Mouse (Mus musculus) limb, embryonic 10.5 days (tissue): ENCODE data around the gene Rps6kb1. TPM values are rescaled to one million over a fixed set of nuclear protein-coding genes. Genes with fewer than 3 reads are reported as not detected.

Experiments used
- DNase-seq: peaks from one replicate; pipeline ENCODE4 v3.0.0-alpha.2; 2017; ENCODE audit warnings: low spot score
- H3K27ac ChIP-seq: fragments of 300-500 bp; sonication (generic); 2 replicates; pipeline ENCODE4 v1.5.1; 2016; ENCODE audit warnings: mild to moderate bottlenecking
- H3K27me3 ChIP-seq: fragments of 300-500 bp; sonication (generic); 2 replicates; pipeline ENCODE4 v1.6.1; 2016; ENCODE audit warnings: low read depth, mild to moderate bottlenecking; ENCODE audit not compliant: poor library complexity, severe bottlenecking
- H3K36me3 ChIP-seq: fragments of 300-500 bp; sonication (generic); 2 replicates; pipeline ENCODE4 v1.6.1; 2016; ENCODE audit warnings: mild to moderate bottlenecking, moderate library complexity
- H3K4me1 ChIP-seq: fragments of 300-500 bp; sonication (generic); 2 replicates; pipeline ENCODE4 v1.6.1; 2016
- H3K4me3 ChIP-seq: fragments of 300-500 bp; sonication (generic); 2 replicates; pipeline ENCODE4 v1.5.1; 2016; ENCODE audit warnings: mild to moderate bottlenecking, moderate library complexity
- H3K9me3 ChIP-seq: fragments of 300-500 bp; sonication (generic); replicated peaks from 2 replicates; pipeline ENCODE4 v1.6.1; 2016; ENCODE audit warnings: mild to moderate bottlenecking
- WGBS: fragments of 180-500 bp; shearing (Covaris S2); methylation state at CpG from one replicate; pipeline ENCODE4 v1.1.7; 2016; 5-methylcytosine and 5-hydroxymethylcytosine counted together
- polyA plus RNA-seq: library from polyadenylated mRNA; unstranded; fragments of >200 nt; fragmentation: Nextera tagmentation; extraction: Ambion mirVana; gene quantifications from 2 replicates; pipeline ENCODE4 v1.2.1, GENCODE M21; 2016

Rps6kb1 gene
- polyA plus RNA-seq, 1 experiment from 2014 or later: 64.3 TPM

DNA sequence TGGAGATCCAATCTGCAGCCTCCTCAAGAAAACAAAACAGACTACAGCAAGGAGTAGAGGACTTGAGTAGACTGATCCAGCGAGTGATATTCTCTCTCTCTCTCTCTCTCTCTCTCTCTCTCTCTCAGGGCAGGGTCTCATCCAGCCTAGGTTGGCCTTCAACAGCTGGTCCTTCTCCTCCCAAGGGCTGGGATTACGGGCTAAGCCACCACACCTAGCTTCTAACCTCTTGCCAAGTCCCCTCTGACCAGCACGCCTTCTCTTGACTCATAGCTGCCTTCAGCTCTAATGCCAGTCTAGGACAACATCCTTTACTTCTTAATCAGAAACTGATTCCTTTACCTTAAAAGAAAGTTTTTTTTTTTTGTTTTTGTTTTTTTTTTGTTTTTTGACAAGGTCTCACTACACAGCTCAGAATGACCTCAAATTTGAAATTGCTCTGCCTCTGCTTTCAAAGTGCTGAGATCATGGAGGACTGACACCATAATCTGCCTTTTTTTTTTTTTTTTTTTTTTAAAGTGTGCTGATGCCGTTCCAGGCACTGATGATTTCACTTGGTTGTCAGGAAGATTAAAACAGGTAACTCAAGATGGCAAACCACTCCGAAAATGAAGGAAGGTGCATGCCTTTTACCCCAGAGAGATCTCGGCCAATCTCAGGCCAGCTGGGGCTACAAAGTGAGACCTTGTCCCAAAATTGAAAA, 33.7 kb upstream of the Rps6kb1 start:
- H3K27me3 ChIP-seq: no peaks in the 10 kb centered on the region
- H3K36me3 ChIP-seq: peaks cover 7% of the 10 kb centered on the region; the same call in 1 of the 2 replicates
- 79% methylated on average over 6 of the region's 6 CpGs for WGBS
- H3K9me3 ChIP-seq: no peaks in the 10 kb centered on the region
- no peak for DNase-seq
- no peak overlapping the region for H3K4me3 ChIP-seq
- H3K27ac ChIP-seq: 0 out of 2 replicates have a peak overlapping the region, but pooled peaks have one; percentile 27
- H3K4me1 ChIP-seq: peaks cover 32% of the 10 kb centered on the region

DNA sequence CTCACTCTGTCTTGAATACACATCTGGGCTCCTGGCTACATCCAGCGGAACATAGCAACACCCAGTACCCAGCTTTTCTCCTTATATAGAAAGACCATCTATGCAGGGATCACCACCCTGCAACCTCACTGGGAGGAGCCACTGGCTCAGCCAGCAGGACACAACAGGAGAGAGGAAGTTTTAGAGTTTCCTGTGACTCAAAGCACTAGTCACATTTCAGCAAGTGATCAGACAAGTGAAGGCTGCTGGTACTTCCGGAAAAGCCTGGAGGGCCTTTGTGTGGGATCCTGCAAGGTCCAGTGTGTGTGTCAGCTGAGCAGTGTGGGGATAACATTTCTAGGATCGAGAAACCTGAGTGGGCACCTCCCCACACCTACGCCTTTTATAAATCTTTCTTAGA, 32.6 kb upstream of the Rps6kb1 start:
- H3K27me3 ChIP-seq: no peaks in the 10 kb centered on the region
- no peak overlapping the region for H3K4me3 ChIP-seq
- DNase-seq: no peak
- WGBS: 72% methylated on average over 4 of the region's 4 CpGs
- H3K36me3 ChIP-seq: peaks cover 4% of the 10 kb centered on the region; the same call in 1 of the 2 replicates
- H3K27ac ChIP-seq: peak overlapping the region; percentile 19; the same call in 1 of the 2 replicates
- no peaks in the 10 kb centered on the region for H3K9me3 ChIP-seq
- H3K4me1 ChIP-seq: peaks cover 32% of the 10 kb centered on the region

DNA sequence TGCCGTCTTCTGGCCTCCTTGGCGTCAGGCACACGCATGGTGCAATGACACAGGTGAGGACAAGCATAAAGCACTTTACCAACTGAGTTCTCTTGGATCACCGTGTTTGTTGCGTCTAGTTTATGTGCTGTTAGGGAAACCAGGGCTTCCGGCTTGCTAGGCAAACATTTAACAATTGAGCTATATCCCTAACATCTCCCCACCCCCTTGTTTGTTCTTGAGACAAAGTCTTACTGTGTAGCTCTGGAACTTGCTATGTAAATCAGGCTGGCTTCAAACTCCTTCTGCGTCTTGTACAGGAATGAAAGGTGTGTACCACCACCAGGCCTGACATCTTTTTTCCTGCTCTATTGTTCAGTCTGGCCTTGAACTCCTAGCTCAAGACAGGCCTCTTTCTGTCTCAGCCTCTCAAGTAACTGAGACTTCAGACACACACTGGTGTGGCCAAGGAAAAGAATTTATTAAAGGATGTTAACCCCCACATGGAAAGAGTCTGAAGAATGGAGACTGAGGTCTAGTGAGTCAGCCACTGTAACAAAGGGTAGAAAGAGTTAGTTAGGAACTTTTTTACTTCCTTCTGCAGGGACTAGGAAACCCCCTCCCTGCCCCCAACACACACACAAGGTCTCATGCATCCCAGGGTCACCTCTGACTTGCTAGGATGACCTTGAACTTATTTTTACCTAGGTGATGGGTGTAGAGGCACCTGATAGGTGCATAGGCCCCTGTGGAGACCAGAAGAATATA, 31.2 kb upstream of the Rps6kb1 start:
- H3K9me3 ChIP-seq: no peaks in the 10 kb centered on the region
- peaks cover 46% of the 10 kb centered on the region for H3K4me1 ChIP-seq
- H3K36me3 ChIP-seq: no peaks in the 10 kb centered on the region
- WGBS: 90% methylated on average over 7 of the region's 7 CpGs
- no peaks in the 10 kb centered on the region for H3K27me3 ChIP-seq
- DNase-seq: no peak
- no peak overlapping the region for H3K4me3 ChIP-seq
- 0 out of 2 replicates have a peak overlapping the region, but pooled peaks have one; percentile 5 for H3K27ac ChIP-seq

DNA sequence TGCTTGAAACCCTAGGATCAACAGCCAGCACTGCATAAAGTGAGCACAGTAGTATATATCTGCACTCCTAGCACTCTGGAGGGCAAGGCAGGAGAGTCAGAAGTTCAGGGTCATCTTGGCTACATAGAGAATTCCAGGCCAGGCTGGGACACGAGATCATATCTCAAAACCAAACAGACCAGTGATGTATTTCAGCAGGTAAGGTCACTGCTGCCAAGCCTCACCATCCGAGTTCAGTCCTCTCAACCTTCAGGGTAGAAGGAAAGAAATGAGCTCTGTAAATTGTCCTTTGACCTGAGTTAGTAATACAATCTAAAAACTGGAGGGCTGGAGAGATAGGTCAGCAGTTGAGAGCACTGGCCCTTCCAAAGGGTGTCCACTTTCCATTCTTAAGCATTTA, 29.8 kb upstream of the Rps6kb1 start:
- peaks cover 53% of the 10 kb centered on the region for H3K4me1 ChIP-seq
- 65% methylated on average over 2 of the region's 2 CpGs for whole genome bisulfite sequencing
- H3K27ac ChIP-seq: no peak overlapping the region
- H3K36me3 ChIP-seq: no peaks in the 10 kb centered on the region
- no peak overlapping the region for H3K4me3 ChIP-seq
- no peak for DNase-seq
- H3K27me3 ChIP-seq: no peaks in the 10 kb centered on the region
- H3K9me3 ChIP-seq: no peaks in the 10 kb centered on the region

DNA sequence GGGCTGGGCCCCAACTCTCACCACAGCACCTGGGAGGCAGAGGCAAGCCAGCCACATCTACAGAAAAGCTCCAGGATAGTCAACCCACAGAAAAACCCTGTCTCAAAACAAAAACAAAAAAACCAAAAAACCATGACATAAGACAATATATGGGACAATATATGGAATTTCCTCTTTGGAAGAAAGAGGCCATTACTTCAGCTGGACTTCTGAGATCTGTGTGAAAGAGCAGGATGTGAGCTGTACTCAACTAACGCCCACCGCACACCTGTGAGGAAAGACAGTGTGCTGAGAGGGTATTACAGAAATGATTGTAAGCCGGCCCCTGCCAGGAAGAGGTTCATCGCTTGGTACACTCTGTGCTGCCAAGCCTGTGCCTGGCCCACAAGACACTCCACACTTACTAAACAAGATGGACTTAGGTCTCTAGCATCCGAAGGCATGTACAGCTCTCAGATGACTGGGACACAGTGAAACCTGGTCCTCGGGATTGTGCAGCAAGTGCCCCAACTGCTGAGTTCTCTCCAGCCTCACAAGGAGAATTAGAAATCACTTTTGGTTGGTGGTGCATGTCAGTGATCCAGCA, 29.1 kb upstream of the Rps6kb1 start:
- Histone ChIP-seq H3K27ac (no peak overlapping the region), H3K9me3 (no peaks in the 10 kb centered on the region), H3K36me3 (no peaks in the 10 kb centered on the region), H3K4me1 (peaks cover 46% of the 10 kb centered on the region), H3K4me3 (no peak overlapping the region), H3K27me3 (no peaks in the 10 kb centered on the region)
- WGBS: 92% methylated on average over 6 of the region's 6 CpGs
- no peak for DNase-seq

DNA sequence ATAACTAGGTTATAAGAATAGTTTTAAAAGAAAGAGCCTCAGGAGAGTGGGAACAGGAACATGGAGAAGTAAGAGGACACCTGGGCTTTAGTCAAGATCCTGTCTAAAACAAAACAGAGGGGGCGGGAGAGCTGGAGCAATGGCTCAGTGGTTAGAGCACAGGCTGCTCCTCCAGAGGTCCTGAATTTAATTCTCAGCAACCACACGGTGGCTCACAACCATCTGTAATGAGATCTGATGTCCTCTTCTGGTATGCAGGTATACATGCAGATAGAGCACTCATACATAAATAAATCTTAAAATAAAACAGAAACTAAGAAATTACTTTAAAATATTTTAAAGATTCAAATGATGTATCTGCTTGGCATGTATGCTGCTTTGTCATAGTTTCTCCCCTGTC, 28.0 kb upstream of the Rps6kb1 start:
- Histone ChIP-seq H3K4me1 (peaks cover 42% of the 10 kb centered on the region), H3K36me3 (no peaks in the 10 kb centered on the region), H3K27me3 (no peaks in the 10 kb centered on the region), H3K27ac (no peak overlapping the region), H3K9me3 (no peaks in the 10 kb centered on the region), H3K4me3 (no peak overlapping the region)
- WGBS: 71% methylated on average over 2 of the region's 2 CpGs
- DNase-seq: no peak

DNA sequence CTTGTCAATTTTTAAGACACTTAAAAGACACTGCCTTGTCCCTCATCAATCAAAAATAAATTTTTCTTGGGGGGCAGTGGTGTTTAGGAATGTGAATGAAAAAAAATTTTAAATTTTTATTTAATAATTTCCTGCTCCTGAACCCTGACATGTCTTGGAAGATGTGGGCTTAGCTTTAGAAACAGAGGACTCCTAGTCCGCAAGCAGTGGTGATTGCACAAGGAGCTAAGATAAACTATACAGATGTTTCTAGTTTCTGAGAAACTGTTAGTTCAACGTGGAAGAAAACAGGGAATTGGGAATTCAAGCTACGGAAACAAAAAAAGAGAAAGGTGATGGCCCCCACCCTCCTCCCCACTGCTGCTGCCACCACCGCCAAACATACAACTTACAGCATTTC, 27.3 kb upstream of the Rps6kb1 start:
- Histone ChIP-seq H3K27ac (peak overlapping the region; percentile 75; the same call in 1 of the 2 replicates), H3K4me3 (no peak overlapping the region), H3K36me3 (no peaks in the 10 kb centered on the region), H3K9me3 (no peaks in the 10 kb centered on the region), H3K27me3 (no peaks in the 10 kb centered on the region), H3K4me1 (peaks cover 35% of the 10 kb centered on the region)
- DNase-seq: no peak
- WGBS: 70% methylated on average over 4 of the region's 4 CpGs

DNA sequence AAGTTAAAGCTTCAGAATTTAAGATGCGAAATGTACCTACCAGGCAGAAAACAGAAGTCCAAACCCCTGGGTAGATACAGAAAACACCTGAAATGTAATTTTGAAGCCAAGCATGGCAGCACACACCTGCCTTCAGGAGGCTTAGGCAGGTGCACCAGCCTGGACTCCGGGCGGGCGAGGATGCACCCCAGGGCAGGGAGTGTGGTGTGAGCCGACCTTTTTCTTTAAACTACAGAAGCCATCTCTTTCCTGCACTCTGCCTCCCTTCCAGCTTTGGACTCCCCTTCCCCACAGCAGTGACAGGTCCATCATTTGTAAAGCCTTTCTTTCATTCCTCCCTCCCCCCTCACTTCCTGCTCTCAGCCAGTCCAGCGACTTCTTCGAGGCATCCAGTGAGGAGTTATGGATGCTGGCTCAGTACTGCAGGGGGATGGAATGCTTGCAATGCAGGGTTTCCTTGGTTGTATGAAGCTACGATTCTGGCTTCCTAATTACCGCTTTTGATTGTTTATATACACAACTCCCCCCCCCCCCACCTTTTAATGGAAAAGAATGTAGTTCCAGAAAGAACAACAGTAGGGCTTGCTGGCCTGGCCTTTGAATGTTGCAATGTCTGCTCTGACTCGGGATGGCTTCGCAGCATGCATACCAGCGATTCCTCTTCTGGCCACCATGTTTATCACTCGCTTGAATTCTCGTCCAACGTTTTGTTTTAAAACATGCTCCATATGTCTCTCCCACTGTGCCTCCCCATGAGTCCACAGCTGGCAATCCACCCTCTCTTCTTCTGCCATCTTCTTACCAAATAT, 26.6 kb upstream of the Rps6kb1 start:
- no peaks in the 10 kb centered on the region for H3K9me3 ChIP-seq
- 46% methylated on average over 15 of the region's 15 CpGs for WGBS
- H3K36me3 ChIP-seq: no peaks in the 10 kb centered on the region
- H3K4me1 ChIP-seq: peaks cover 34% of the 10 kb centered on the region
- peak; percentile 54 for DNase-seq
- H3K27ac ChIP-seq: peak overlapping the region; percentile 75
- H3K27me3 ChIP-seq: no peaks in the 10 kb centered on the region
- H3K4me3 ChIP-seq: no peak overlapping the region

DNA sequence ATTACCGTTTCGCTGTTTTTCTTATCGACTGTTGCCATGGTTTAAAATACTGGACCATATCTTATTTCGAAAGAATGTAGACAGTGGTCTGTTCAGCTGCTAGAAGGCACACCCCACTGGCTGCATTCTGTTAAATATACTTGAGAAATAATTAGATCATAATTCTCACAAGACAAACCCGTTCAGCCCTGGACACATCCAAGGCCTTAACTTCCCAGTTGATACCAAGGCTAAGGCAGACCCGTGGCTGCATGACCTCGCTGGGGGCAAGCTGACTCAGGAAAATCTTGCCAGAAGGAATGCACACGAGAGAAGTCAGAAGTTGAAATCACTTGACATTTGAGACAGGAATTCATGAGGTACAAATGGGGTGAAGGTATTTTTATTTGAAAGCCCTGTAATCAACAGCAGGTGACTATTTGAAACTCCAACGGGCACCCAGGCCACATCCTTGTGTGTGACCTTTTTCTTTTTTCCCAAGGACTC, 25.7 kb upstream of the Rps6kb1 start:
- 16% methylated on average over 9 of the region's 9 CpGs for WGBS
- Histone ChIP-seq H3K4me3 (peak overlapping the region; percentile 29; the same call in 1 of the 2 replicates), H3K36me3 (peaks cover 3% of the 10 kb centered on the region; the same call in 1 of the 2 replicates), H3K4me1 (peaks cover 28% of the 10 kb centered on the region), H3K9me3 (no peaks in the 10 kb centered on the region), H3K27ac (peak overlapping the region; percentile 81), H3K27me3 (no peaks in the 10 kb centered on the region)
- peak; percentile 65 for DNase-seq

DNA sequence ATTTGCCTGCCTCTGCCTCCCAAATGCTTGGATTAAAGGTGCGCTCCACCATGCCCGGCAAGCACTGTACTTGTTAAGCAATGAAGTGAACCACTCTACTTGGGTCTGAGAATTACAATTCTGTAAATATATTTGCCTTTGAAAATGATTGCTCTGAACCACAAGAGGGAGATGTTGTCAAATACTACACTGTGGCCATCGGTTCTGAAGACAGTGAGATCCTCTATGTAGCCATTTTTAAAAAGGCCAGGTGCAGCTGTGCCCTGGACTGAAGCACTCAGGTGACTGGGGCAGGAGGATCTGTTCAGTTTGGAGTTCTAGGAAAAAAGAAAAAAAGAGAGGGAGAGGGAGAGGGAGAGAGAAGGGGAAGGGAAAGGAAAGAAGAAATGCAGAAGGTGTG, 23.8 kb upstream of the Rps6kb1 start:
- H3K36me3 ChIP-seq: peaks cover 5% of the 10 kb centered on the region; the same call in 1 of the 2 replicates
- peaks cover 28% of the 10 kb centered on the region for H3K4me1 ChIP-seq
- no peaks in the 10 kb centered on the region for H3K9me3 ChIP-seq
- WGBS: 76% methylated on average over 3 of the region's 3 CpGs
- DNase-seq: no peak
- H3K4me3 ChIP-seq: no peak overlapping the region
- H3K27me3 ChIP-seq: no peaks in the 10 kb centered on the region
- H3K27ac ChIP-seq: no peak overlapping the region

DNA sequence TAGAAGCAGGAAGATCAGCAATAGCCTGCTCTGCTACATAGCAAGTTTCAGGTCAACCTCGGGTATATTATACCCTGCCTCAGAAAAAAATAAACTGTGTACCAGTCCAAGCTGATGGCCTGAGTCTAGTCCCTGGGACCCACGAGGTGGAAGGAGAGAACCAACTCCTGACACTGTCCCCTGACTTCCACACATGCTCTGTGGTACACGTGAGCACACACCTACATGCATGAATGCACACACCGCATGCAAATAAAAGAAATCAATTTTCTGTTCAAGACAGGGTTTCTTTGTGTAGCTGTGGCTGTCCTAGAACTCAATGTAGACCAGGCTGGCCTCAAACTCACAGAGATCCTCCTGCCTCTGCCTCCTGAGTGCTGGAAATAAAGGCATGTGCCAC, 13.7 kb upstream of the Rps6kb1 start:
- no peak overlapping the region for H3K27ac ChIP-seq
- H3K4me3 ChIP-seq: no peak overlapping the region
- 90% methylated on average over 4 of the region's 4 CpGs for WGBS
- no peaks in the 10 kb centered on the region for H3K27me3 ChIP-seq
- H3K4me1 ChIP-seq: no peaks in the 10 kb centered on the region
- DNase-seq: no peak
- no peaks in the 10 kb centered on the region for H3K9me3 ChIP-seq
- H3K36me3 ChIP-seq: peaks cover 48% of the 10 kb centered on the region

DNA sequence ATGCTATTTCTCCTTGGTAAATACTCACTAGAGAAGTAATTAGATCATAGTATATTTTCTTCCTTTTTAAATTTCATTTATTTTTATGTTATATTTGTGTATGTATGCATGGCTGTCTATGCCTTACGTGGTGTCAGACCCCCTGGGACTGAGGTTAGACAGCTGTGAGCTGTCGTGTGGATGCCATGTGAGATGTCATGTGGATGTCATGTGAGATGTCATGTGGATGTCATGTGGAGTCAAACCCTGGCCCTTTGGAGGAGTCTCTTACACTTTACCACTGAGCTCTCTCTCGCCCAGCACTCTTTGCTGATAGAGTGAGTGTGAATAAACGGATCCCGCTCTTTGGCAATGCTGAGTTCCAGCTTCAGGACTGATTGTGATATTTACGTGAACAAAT, 8.9 kb upstream of the Rps6kb1 start:
- DNase-seq: no peak
- H3K9me3 ChIP-seq: no peaks in the 10 kb centered on the region
- no peak overlapping the region for H3K27ac ChIP-seq
- H3K4me1 ChIP-seq: no peaks in the 10 kb centered on the region
- peaks cover 59% of the 10 kb centered on the region for H3K36me3 ChIP-seq
- no peaks in the 10 kb centered on the region for H3K27me3 ChIP-seq
- no peak overlapping the region for H3K4me3 ChIP-seq
- WGBS: 95% methylated on average over 6 of the region's 6 CpGs
